Mouse (Mus musculus): ENCODE results near the gene Slc35e3.
"Not testable (repeated sequence)": the region's sequence is repeated elsewhere in the genome, so short reads cannot be mapped to it uniquely, and the experiment has no call there.

The Slc35e3 gene

GRCm38 (mm10) chr10:117713466-117713865 is 32.7 kb downstream of the Slc35e3 start:
- DNase-seq (ENCODE audit: low spot score), result no peak

- no peak for DNase-seq (ENCODE audit: low spot score)
These were observed 33.3 kb downstream of the Slc35e3 start for GRCm38 (mm10) chr10:117712871-117713270.

GRCm38 (mm10) chr10:117712191-117712754 is 33.9 kb downstream of the Slc35e3 start:
- DNase-seq (ENCODE audit: low spot score), result no peak

- no peak for DNase-seq (ENCODE audit: low spot score)
These were observed 34.8 kb downstream of the Slc35e3 start for GRCm38 (mm10) chr10:117711408-117711807.

GRCm38 (mm10) chr10:117710604-117711141 is 35.5 kb downstream of the Slc35e3 start, which contains the start of gene Mdm2:
Mdm2 (minus strand) TSS chr10:117710758.
- peak; percentile 98 for DNase-seq (ENCODE audit: low spot score)

GRCm38 (mm10) chr10:117709930-117710603 is 36.1 kb downstream of the Slc35e3 start:
- peak; percentile 65 for DNase-seq (ENCODE audit: low spot score)

- no peak for DNase-seq (ENCODE audit: low spot score)
These were observed 36.8 kb downstream of the Slc35e3 start for GRCm38 (mm10) chr10:117709326-117709830.

- DNase-seq (ENCODE audit: low spot score), result no peak
These were observed 37.3 kb downstream of the Slc35e3 start for GRCm38 (mm10) chr10:117708856-117709255.

- no peak for DNase-seq (ENCODE audit: low spot score)
These were observed 37.8 kb downstream of the Slc35e3 start for GRCm38 (mm10) chr10:117708376-117708775.

- DNase-seq (ENCODE audit: low spot score), result no peak
These were observed 38.9 kb downstream of the Slc35e3 start for GRCm38 (mm10) chr10:117707114-117707838.

GRCm38 (mm10) chr10:117706440-117706839 is 39.7 kb downstream of the Slc35e3 start:
- DNase-seq (ENCODE audit: low spot score), result no peak

GRCm38 (mm10) chr10:117705806-117706205 is 40.4 kb downstream of the Slc35e3 start:
- no peak for DNase-seq (ENCODE audit: low spot score)

- no peak for DNase-seq (ENCODE audit: low spot score)
These were observed 41.2 kb downstream of the Slc35e3 start for GRCm38 (mm10) chr10:117704964-117705335.

- DNase-seq (ENCODE audit: low spot score), result not testable (repeated sequence)
These were observed 41.7 kb downstream of the Slc35e3 start for GRCm38 (mm10) chr10:117704314-117704963.

GRCm38 (mm10) chr10:117703506-117703905 is 42.7 kb downstream of the Slc35e3 start:
- DNase-seq (ENCODE audit: low spot score), result no peak

GRCm38 (mm10) chr10:117702024-117702833 is 43.9 kb downstream of the Slc35e3 start:
- no peak for DNase-seq (ENCODE audit: low spot score)

- no peak for DNase-seq (ENCODE audit: low spot score)
These were observed 44.9 kb downstream of the Slc35e3 start for GRCm38 (mm10) chr10:117701034-117701829.

- DNase-seq (ENCODE audit: low spot score), result no peak
These were observed 45.7 kb downstream of the Slc35e3 start for GRCm38 (mm10) chr10:117700450-117700849.

GRCm38 (mm10) chr10:117699914-117700313 is 46.3 kb downstream of the Slc35e3 start:
- DNase-seq (ENCODE audit: low spot score), result no peak

Data from ovary, postnatal 10 days (tissue).